ENCODE assay signal across 13 mouse cellular contexts in genomic region chr4:102560676-102561280, GRCm38 (mm10).
"Had no signal": no experiment of that assay in that cellular context is flagged by ENCODE, and none has a peak within 500 bp of the region (broad histone marks: within the 10 kb centered on the region; RNA-seq: fewer than 3 reads in every experiment).

No protein-coding gene starts in this region.

- H3K4me1 ChIP-seq: stomach, embryonic 15.5 days had no signal

- H3K9me3 ChIP-seq: limb, embryonic 15.5 days; liver, embryonic 12.5 days; midbrain, embryonic 10.5 days; neural tube, embryonic 15.5 days; stomach, embryonic 15.5 days had no signal

- DNase-seq: kidney, postnatal 14 days; left cerebral cortex, postnatal 4 days; lung, embryonic 14.5 days; midbrain, embryonic 14.5 days; right cerebral cortex, postnatal 14 days; thymus, adult 2 months; thymus, postnatal 36 days had no signal

- H3K27ac ChIP-seq: limb, embryonic 15.5 days; liver, embryonic 12.5 days; midbrain, embryonic 10.5 days; neural tube, embryonic 15.5 days; stomach, embryonic 15.5 days had no signal

- H3K36me3 ChIP-seq: limb, embryonic 15.5 days; liver, embryonic 12.5 days; midbrain, embryonic 10.5 days; neural tube, embryonic 15.5 days; stomach, embryonic 15.5 days had no signal

- H3K4me2 ChIP-seq: limb, embryonic 15.5 days; liver, embryonic 12.5 days; lung, embryonic 14.5 days; neural tube, embryonic 15.5 days; stomach, embryonic 15.5 days had no signal

- ATAC-seq: liver, embryonic 12.5 days had no signal

- H3K9ac ChIP-seq: limb, embryonic 15.5 days; liver, embryonic 12.5 days; lung, embryonic 14.5 days; neural tube, embryonic 15.5 days; stomach, embryonic 15.5 days had no signal

- H3K4me3 ChIP-seq: limb, embryonic 15.5 days; liver, embryonic 12.5 days; midbrain, embryonic 10.5 days; myocyte; neural tube, embryonic 15.5 days; stomach, embryonic 15.5 days had no signal

- H3K27me3 ChIP-seq: limb, embryonic 15.5 days; liver, embryonic 12.5 days; neural tube, embryonic 15.5 days; stomach, embryonic 15.5 days had no signal
